Mouse (Mus musculus): ENCODE data around the gene Bdkrb2. TPM values are rescaled to one million over a fixed set of nuclear protein-coding genes. Genes with fewer than 3 reads are reported as not detected.

Gene Bdkrb2
- total RNA-seq, 2 experiments from 2014 or later = not detected

DNA sequence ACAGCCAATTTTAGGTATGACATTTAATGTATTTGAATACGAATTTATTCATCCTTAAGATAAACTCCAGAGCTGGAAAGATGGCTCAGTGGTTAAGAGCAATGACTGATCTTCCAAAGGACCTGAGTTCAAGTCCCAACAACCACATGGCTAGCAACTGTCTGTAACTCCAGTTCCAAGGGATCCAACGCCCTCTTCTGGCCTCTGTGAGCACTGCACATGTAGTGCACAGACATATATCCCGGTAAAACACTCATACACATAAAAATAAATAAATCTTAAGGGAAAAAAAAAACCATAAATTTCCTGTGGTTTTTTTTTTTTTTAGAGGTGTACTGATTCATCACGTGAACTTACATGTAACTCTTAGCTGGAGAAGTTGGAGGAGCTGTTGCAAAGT is 74.5 kb downstream of the Bdkrb2 start:
- ATAC-seq (replicated peaks; ENCODE audit: poor library complexity, severe bottlenecking) = no peak

DNA sequence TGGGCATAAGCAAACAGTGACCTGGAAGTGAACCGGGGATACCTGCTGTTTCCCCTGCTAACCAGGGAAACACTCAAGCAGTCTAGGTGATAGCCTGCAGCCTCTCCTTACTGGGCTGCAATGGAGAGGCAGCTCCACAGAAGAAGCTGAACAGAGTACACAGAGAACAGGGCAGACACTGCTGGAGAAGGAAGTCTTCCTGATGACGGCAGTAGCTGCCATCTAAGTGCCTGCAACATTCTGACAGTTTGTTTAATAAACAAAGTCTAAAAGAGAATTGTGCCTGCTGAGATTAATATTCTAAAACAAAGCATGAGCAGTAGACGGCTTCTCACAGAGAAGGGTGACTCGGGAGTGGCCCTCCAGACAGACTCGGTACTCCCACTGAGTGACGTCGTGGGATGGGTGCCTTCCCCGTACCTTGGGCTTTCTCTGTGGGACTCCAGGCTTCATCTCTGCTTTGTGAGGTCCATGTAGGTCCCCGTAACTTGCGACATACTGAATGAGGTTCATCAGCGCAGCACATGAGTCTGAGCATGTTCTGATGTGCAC is 79.8 kb downstream of the Bdkrb2 start:
- no peak for ATAC-seq (replicated peaks; ENCODE audit: poor library complexity, severe bottlenecking)

Other genes with a start within 250 kb of the Bdkrb2 start
- gene Tunar, start 229.4 kb upstream of the Bdkrb2 start, total RNA-seq (2014; fragmentation: Nextera tagmentation) = not detected in 2 replicates
- not detected in 2 replicates for gene Tunar, start 229.4 kb upstream of the Bdkrb2 start, total RNA-seq (2017)
- gene D430019H16Rik, start 109.4 kb upstream of the Bdkrb2 start, total RNA-seq (2014; fragmentation: Nextera tagmentation) = not detected in 2 replicates
- not detected in 2 replicates for gene D430019H16Rik, start 109.4 kb upstream of the Bdkrb2 start, total RNA-seq (2017)
- gene Bdkrb1, start 39.9 kb downstream of the Bdkrb2 start, total RNA-seq (2014; fragmentation: Nextera tagmentation) = not detected in 2 replicates
- gene Bdkrb1, start 39.9 kb downstream of the Bdkrb2 start, total RNA-seq (2017) = not detected in 2 replicates
- gene Gskip, start 121.6 kb downstream of the Bdkrb2 start, total RNA-seq (2014; fragmentation: Nextera tagmentation) = 12.5 and 16.3 TPM in 2 replicates
- gene Gskip, start 121.6 kb downstream of the Bdkrb2 start, total RNA-seq (2017) = 10.4 and 15.7 TPM in 2 replicates
- gene Atg2b, start 122.0 kb downstream of the Bdkrb2 start, total RNA-seq (2014; fragmentation: Nextera tagmentation) = 38.3 and 40.6 TPM in 2 replicates
- gene Atg2b, start 122.0 kb downstream of the Bdkrb2 start, total RNA-seq (2017) = 18.9 and 21.2 TPM in 2 replicates
- 0.21 TPM in 1 of 2 replicates, not detected in the other for gene Ak7, start 142.8 kb downstream of the Bdkrb2 start, total RNA-seq (2014; fragmentation: Nextera tagmentation)
- not detected in 2 replicates for gene Ak7, start 142.8 kb downstream of the Bdkrb2 start, total RNA-seq (2017)
- 143 and 209 TPM in 2 replicates for gene Papola, start 221.5 kb downstream of the Bdkrb2 start, total RNA-seq (2014; fragmentation: Nextera tagmentation)
- 111 and 138 TPM in 2 replicates for gene Papola, start 221.5 kb downstream of the Bdkrb2 start, total RNA-seq (2017)

All from granulocyte monocyte progenitor cell, adult 5-6 weeks (primary cell).